Mouse (Mus musculus) heart, adult 2 months (tissue): Measurements from ENCODE around the gene Usp21.

Experiments
- CTCF ChIP-seq: fragments of 200-600 bp; IDR thresholded peaks from 2 replicates; pipeline ENCODE4 v1.8.1; 2022; ENCODE audit warnings: antibody characterized with exemption, mild to moderate bottlenecking, moderate library complexity
- POLR2A ChIP-seq: fragments of 200-500 bp; IDR thresholded peaks from 2 replicates; pipeline ENCODE4 v1.6.1; 2011; ENCODE audit warnings: mild to moderate bottlenecking, low read depth, low read length, control low read depth; ENCODE audit not compliant: insufficient read depth

- TF ChIP-seq CTCF = peak; percentile 82
- no peak for TF ChIP-seq POLR2A
These were observed 33.6 kb upstream of the Usp21 start for GRCm38 (mm10) chr1:171321415-171321814.
